Mouse (Mus musculus) heart, embryonic 14.5 days (tissue): ENCODE measurements around the gene Ei24. TPM values are rescaled to one million over a fixed set of nuclear protein-coding genes. Genes with fewer than 3 reads are reported as not detected.

Experiments
- ATAC-seq: fragments of 200-750 bp; cut with Nextera tagmentation; 2 replicates; pipeline ENCODE4 v1.8.0; 2017; ENCODE audit warnings: low read depth, moderate TSS enrichment; ENCODE audit not compliant: insufficient number of reproducible peaks, insufficient read depth, low FRiP score
- H3K27ac ChIP-seq, 2 experiments: fragments of 200-500 bp in 1 of 2; fragments of 300-500 bp in 1 of 2; sonication (generic) in 1 of 2; replicated peaks in 1 of 2; 2 replicates each; pipeline ENCODE4 v1.5.1; 2012 to 2014; ENCODE audit warnings: low read depth in 2 of 2, low read length in 2 of 2, control low read depth in 1 of 2, mild to moderate bottlenecking in 1 of 2, mixed read lengths in 1 of 2; ENCODE audit not compliant: control insufficient read depth in 1 of 2, insufficient read depth in 1 of 2
- H3K27me3 ChIP-seq: fragments of 300-500 bp; sonication (generic); 2 replicates; pipeline ENCODE4 v1.6.1; 2014; ENCODE audit warnings: mild to moderate bottlenecking, low read length, control low read depth; ENCODE audit not compliant: control insufficient read depth, insufficient read depth
- H3K36me3 ChIP-seq: fragments of 300-500 bp; sonication (generic); 2 replicates; pipeline ENCODE4 v1.6.1; 2014; ENCODE audit warnings: mild to moderate bottlenecking, control low read depth, low read length, mixed read lengths; ENCODE audit not compliant: control insufficient read depth, insufficient read depth
- H3K4me1 ChIP-seq, 2 experiments: fragments of 200-500 bp in 1 of 2; fragments of 300-500 bp in 1 of 2; sonication (generic) in 1 of 2; 2 replicates each; pipeline ENCODE4 v1.6.1; 2012 to 2014; ENCODE audit warnings: low read length in 2 of 2, control low read depth in 1 of 2, mixed read lengths in 1 of 2; ENCODE audit not compliant: control insufficient read depth in 2 of 2, insufficient read depth in 2 of 2
- H3K4me2 ChIP-seq: fragments of 300-500 bp; sonication (generic); 2 replicates; pipeline ENCODE4 v1.6.1; 2014; ENCODE audit warnings: mild to moderate bottlenecking, low read length
- H3K4me3 ChIP-seq, 2 experiments: fragments of 200-500 bp in 1 of 2; fragments of 300-500 bp in 1 of 2; sonication (generic) in 1 of 2; 2 replicates each; pipeline ENCODE4 v1.5.1; 2012 to 2014; ENCODE audit warnings: low read length in 2 of 2, mild to moderate bottlenecking in 2 of 2, control low read depth in 1 of 2, low read depth in 1 of 2, moderate library complexity in 1 of 2; ENCODE audit not compliant: control insufficient read depth in 1 of 2, insufficient read depth in 1 of 2
- H3K9ac ChIP-seq: fragments of 300-500 bp; sonication (generic); 2 replicates; pipeline ENCODE4 v1.6.1; 2014; ENCODE audit warnings: mild to moderate bottlenecking, low read length
- H3K9me3 ChIP-seq: fragments of 300-500 bp; sonication (generic); 2 replicates; pipeline ENCODE4 v1.6.1; 2016; ENCODE audit warnings: low read length, control low read depth; ENCODE audit not compliant: control insufficient read depth
- WGBS: fragments of 180-500 bp; shearing (Covaris S2); extraction: QIAGEN DNeasy Blood & Tissue Kit; methylation state at CpG from one replicate; pipeline ENCODE4 v1.1.7; 2014; 5-methylcytosine and 5-hydroxymethylcytosine counted together
- polyA plus RNA-seq: library from polyadenylated mRNA; unstranded; fragments of >200 nt; fragmentation: Nextera tagmentation; extraction: Ambion mirVana; gene quantifications from 2 replicates; pipeline ENCODE4 v1.2.1, GENCODE M21; 2014

The Ei24 gene
- polyA plus RNA-seq, 1 experiment from 2014 or later: 39.5 TPM

GRCm38 (mm10) chr9:36803926-36804325 is 6.7 kb upstream of the Ei24 start:
- no peak overlapping the region for H3K27ac ChIP-seq
- H3K4me1 ChIP-seq: no peaks in the 10 kb centered on the region
- no peak overlapping the region for H3K4me3 ChIP-seq
- no peak overlapping the region for H3K4me2 ChIP-seq
- no peak for ATAC-seq
- WGBS: 76% methylated on average over 3 of the region's 3 CpGs
- no peaks in the 10 kb centered on the region for H3K27me3 ChIP-seq
- no peaks in the 10 kb centered on the region for H3K36me3 ChIP-seq
- no peaks in the 10 kb centered on the region for H3K9me3 ChIP-seq
- no peak overlapping the region for H3K9ac ChIP-seq

- H3K36me3 ChIP-seq: no peaks in the 10 kb centered on the region
- no peaks in the 10 kb centered on the region for H3K4me1 ChIP-seq
- WGBS: 82% methylated on average over 6 of the region's 6 CpGs
- ATAC-seq: no peak
- H3K4me2 ChIP-seq: no peak overlapping the region
- no peaks in the 10 kb centered on the region for H3K27me3 ChIP-seq
- H3K27ac ChIP-seq: no peak overlapping the region
- no peak overlapping the region for H3K9ac ChIP-seq
- no peaks in the 10 kb centered on the region for H3K9me3 ChIP-seq
- H3K4me3 ChIP-seq: no peak overlapping the region
Measured at GRCm38 (mm10) chr9:36803386-36803785, 6.2 kb upstream of the Ei24 start.

- no peak for ATAC-seq
- Histone ChIP-seq H3K4me3 (no peak overlapping the region), H3K27me3 (no peaks in the 10 kb centered on the region), H3K9ac (no peak overlapping the region), H3K36me3 (no peaks in the 10 kb centered on the region), H3K27ac (no peak overlapping the region), H3K4me2 (no peak overlapping the region), H3K4me1 (no peaks in the 10 kb centered on the region), H3K9me3 (no peaks in the 10 kb centered on the region)
- 87% methylated on average over 3 of the region's 3 CpGs for WGBS
Measured at GRCm38 (mm10) chr9:36802951-36803350, 5.8 kb upstream of the Ei24 start.

GRCm38 (mm10) chr9:36801961-36802360 is 4.8 kb upstream of the Ei24 start:
- Histone ChIP-seq H3K36me3 (no peaks in the 10 kb centered on the region), H3K27ac (no peak overlapping the region), H3K9ac (no peak overlapping the region), H3K9me3 (no peaks in the 10 kb centered on the region), H3K27me3 (no peaks in the 10 kb centered on the region), H3K4me3 (no peak overlapping the region), H3K4me2 (no peak overlapping the region), H3K4me1 (no peaks in the 10 kb centered on the region)
- WGBS: 77% methylated on average over 2 of the region's 2 CpGs
- no peak for ATAC-seq

GRCm38 (mm10) chr9:36796224-36796623 is 969 bp downstream of the Ei24 start:
- H3K27ac ChIP-seq: no peak overlapping the region
- H3K4me3 ChIP-seq: peak overlapping the region; percentile 71 to 99
- no peaks in the 10 kb centered on the region for H3K27me3 ChIP-seq
- H3K9me3 ChIP-seq: no peaks in the 10 kb centered on the region
- no peak for ATAC-seq
- peaks cover 0 to 12% of the 10 kb centered on the region in 2 experiments; a peak in 2 of 4 replicates for H3K4me1 ChIP-seq
- peaks cover 16% of the 10 kb centered on the region for H3K36me3 ChIP-seq
- H3K4me2 ChIP-seq: peak overlapping the region; percentile 88
- 24% methylated on average over 5 of the region's 5 CpGs for WGBS
- H3K9ac ChIP-seq: peak overlapping the region; percentile 98

- WGBS: 92% methylated on average over 1 of the region's 1 CpGs
- no peak overlapping the region for H3K27ac ChIP-seq
Measured at GRCm38 (mm10) chr9:36795556-36795955, 1.6 kb downstream of the Ei24 start.

GRCm38 (mm10) chr9:36794487-36794886 is 2.7 kb downstream of the Ei24 start:
- H3K36me3 ChIP-seq: peaks cover 33% of the 10 kb centered on the region
- no peak overlapping the region for H3K27ac ChIP-seq
- WGBS: 84% methylated on average over 2 of the region's 2 CpGs
- H3K4me2 ChIP-seq: no peak overlapping the region
- no peaks in the 10 kb centered on the region for H3K9me3 ChIP-seq
- H3K27me3 ChIP-seq: no peaks in the 10 kb centered on the region
- no peak for ATAC-seq
- H3K4me1 ChIP-seq: peaks cover 0 to 12% of the 10 kb centered on the region in 2 experiments; a peak in 2 of 4 replicates
- no peak overlapping the region for H3K9ac ChIP-seq
- no peak overlapping the region for H3K4me3 ChIP-seq

More at GRCm38 (mm10) chr9:36795556-36795955, 1.6 kb downstream of the Ei24 start:
- H3K4me3 ChIP-seq: no peak overlapping the region
- H3K9ac ChIP-seq: no peak overlapping the region
- H3K4me2 ChIP-seq: no peak overlapping the region
- H3K4me1 ChIP-seq: peaks cover 0 to 12% of the 10 kb centered on the region in 2 experiments; a peak in 2 of 4 replicates
- H3K36me3 ChIP-seq: peaks cover 23% of the 10 kb centered on the region
- H3K9me3 ChIP-seq: no peaks in the 10 kb centered on the region
- no peaks in the 10 kb centered on the region for H3K27me3 ChIP-seq
- ATAC-seq: no peak

- ATAC-seq: no peak
- Histone ChIP-seq H3K27ac (no peak overlapping the region), H3K9ac (no peak overlapping the region), H3K27me3 (no peaks in the 10 kb centered on the region), H3K4me2 (no peak overlapping the region), H3K4me3 (no peak overlapping the region), H3K36me3 (peaks cover 56% of the 10 kb centered on the region), H3K4me1 (peaks cover 0 to 12% of the 10 kb centered on the region in 2 experiments; a peak in 2 of 4 replicates), H3K9me3 (no peaks in the 10 kb centered on the region)
- 88% methylated on average over 3 of the region's 3 CpGs for WGBS
Measured at GRCm38 (mm10) chr9:36792191-36792590, 5.0 kb downstream of the Ei24 start.
